23 mouse cellular contexts compared by ENCODE assay signal in the genomic region with DNA sequence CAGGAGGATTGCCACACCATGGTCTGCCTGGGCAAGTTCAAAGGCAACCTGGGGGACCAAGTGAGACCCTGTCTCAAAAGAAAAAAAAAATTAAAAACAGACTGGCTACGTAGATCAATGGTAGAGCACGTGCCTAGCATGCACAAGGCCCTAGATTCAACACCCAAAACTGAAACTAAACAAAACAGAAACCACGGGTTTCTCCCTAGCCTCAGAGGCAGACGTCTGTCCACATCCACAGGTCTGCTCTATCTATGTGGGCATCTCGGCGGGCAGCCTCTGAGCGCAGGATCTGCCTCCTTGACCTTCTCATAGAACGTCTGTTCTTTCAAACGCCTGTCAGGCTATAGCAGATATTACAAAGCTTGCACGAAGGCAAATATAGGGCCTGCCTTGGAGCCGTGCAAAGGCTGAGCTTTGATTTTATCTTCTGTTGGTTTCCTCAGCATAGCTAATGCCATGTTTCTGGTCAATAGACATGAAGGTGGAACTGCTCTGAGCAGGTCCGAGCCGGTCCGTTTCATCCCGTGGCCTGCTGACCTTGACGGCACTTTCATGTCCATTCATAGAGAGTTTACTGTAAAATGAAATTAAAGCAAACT. TPM values are rescaled to one million over a fixed set of nuclear protein-coding genes. Genes with fewer than 3 reads are reported as not detected.
A peak's percentile ranks its signal among the peaks of the same experiment; 100 is the strongest.
DNase-seq lines count a peak whose midpoint lies in the region; ATAC-seq and TF ChIP-seq lines count a peak whose summit lies in the region.
"Had no signal": no experiment of that assay in that cellular context is flagged by ENCODE, and none has a peak within 500 bp of the region (broad histone marks: within the 10 kb centered on the region; RNA-seq: fewer than 3 reads in every experiment).

No protein-coding gene starts in this region.

- no peaks in the 10 kb centered on the region for H3K79me2 ChIP-seq in CH12.LX (replicated peaks; ENCODE audit: control insufficient read depth, extremely low read depth, insufficient read depth, poor library complexity, severe bottlenecking)

- H3K27me3 ChIP-seq in kidney, embryonic 16.5 days (ENCODE audit: insufficient read depth, low read length) = no peaks in the 10 kb centered on the region
- H3K27me3 ChIP-seq in CH12.LX (replicated peaks) = no peaks in the 10 kb centered on the region
- H3K27me3 ChIP-seq: embryonic facial prominence, embryonic 12.5 days; forebrain, embryonic 15.5 days; liver, embryonic 13.5 days; lung, embryonic 15.5 days; neural tube, embryonic 13.5 days had no signal

- no peak overlapping the region for H3K9ac ChIP-seq in kidney, embryonic 16.5 days (replicated peaks; ENCODE audit: low read length)
- H3K9ac ChIP-seq in CH12.LX (ENCODE audit: insufficient read depth, low read depth) = no peak overlapping the region
- H3K9ac ChIP-seq: embryonic facial prominence, embryonic 12.5 days; forebrain, embryonic 15.5 days; limb, embryonic 13.5 days; liver, embryonic 13.5 days; lung, embryonic 15.5 days; neural tube, embryonic 13.5 days had no signal

- TF ChIP-seq CTCF in CH12.LX (conservative IDR thresholded peaks at IDR 0.05 in 1 of 2, IDR thresholded peaks at IDR 0.05 in 1 of 2; ENCODE audit: low read depth in 2 of 2, low read length in 2 of 2) = no peak

- 0 out of 2 replicates have a peak, but pooled peaks have one; percentile 42 for ATAC-seq in kidney, embryonic 16.5 days (ENCODE audit: low FRiP score, low TSS enrichment)
- ATAC-seq: forebrain, embryonic 15.5 days; hindbrain, postnatal 0 days had no signal

- H3K4me2 ChIP-seq in kidney, embryonic 16.5 days (replicated peaks; ENCODE audit: low read depth, low read length) = no peak overlapping the region
- peak overlapping the region; percentile 42; the same call in 1 of the 2 replicates for H3K4me2 ChIP-seq in CH12.LX (ENCODE audit: insufficient read depth, low read depth, poor library complexity, severe bottlenecking)
- H3K4me2 ChIP-seq: embryonic facial prominence, embryonic 12.5 days; forebrain, embryonic 15.5 days; limb, embryonic 13.5 days; liver, embryonic 13.5 days; lung, embryonic 15.5 days; midbrain, embryonic 11.5 days; neural tube, embryonic 13.5 days had no signal

- in situ Hi-C loops in CH12.LX (cut with MboI; ENCODE audit: low pct_ligation_motif_present, low pct_unique_long_range_greater_than_20kb, low sequenced_read_pairs) = no loop called here

- WGBS in kidney, embryonic 16.5 days = 77% methylated on average over 16 of the region's 16 CpGs

- peaks cover 2% of the 10 kb centered on the region; the same call in 1 of the 2 replicates for H3K9me3 ChIP-seq in kidney, embryonic 16.5 days (ENCODE audit: low read length)
- peaks cover 6% of the 10 kb centered on the region for H3K9me3 ChIP-seq in CH12.LX (replicated peaks; ENCODE audit: low read length)
- H3K9me3 ChIP-seq: embryonic facial prominence, embryonic 12.5 days; forebrain, embryonic 15.5 days; limb, embryonic 13.5 days; liver, embryonic 13.5 days; lung, embryonic 15.5 days; neural tube, embryonic 13.5 days had no signal

- intact Hi-C loops in gastrocnemius, postnatal 36 days (cut with DNase I) = no loop called here

- H3K36me3 ChIP-seq in kidney, embryonic 16.5 days (ENCODE audit: insufficient read depth, low read length) = no peaks in the 10 kb centered on the region
- no peaks in the 10 kb centered on the region for H3K36me3 ChIP-seq in CH12.LX (replicated peaks in 1 of 2; ENCODE audit: control insufficient read depth in 1 of 2, insufficient read depth in 1 of 2, low read length in 1 of 2)
- H3K36me3 ChIP-seq: embryonic facial prominence, embryonic 12.5 days; forebrain, embryonic 15.5 days; limb, embryonic 13.5 days; liver, embryonic 13.5 days; lung, embryonic 15.5 days; neural tube, embryonic 13.5 days had no signal

- no peak overlapping the region for H3K27ac ChIP-seq in kidney, embryonic 16.5 days (ENCODE audit: low read length)
- no peak overlapping the region for H3K27ac ChIP-seq in CH12.LX (ENCODE audit: insufficient read depth, low read depth)
- H3K27ac ChIP-seq: embryonic facial prominence, embryonic 12.5 days; forebrain, embryonic 15.5 days; hindbrain, postnatal 0 days; limb, embryonic 13.5 days; liver, embryonic 13.5 days; lung, embryonic 15.5 days; macrophage; neural tube, embryonic 13.5 days had no signal

- H3K4me1 ChIP-seq in kidney, embryonic 16.5 days (ENCODE audit: insufficient read depth, low read length) = no peaks in the 10 kb centered on the region
- H3K4me1 ChIP-seq in CH12.LX (ENCODE audit: control insufficient read depth in 1 of 2, insufficient read depth in 2 of 2) = peaks cover 12 to 25% of the 10 kb centered on the region in 2 experiments; a peak in 3 of 4 replicates
- H3K4me1 ChIP-seq: forebrain, embryonic 15.5 days; liver, embryonic 13.5 days; lung, embryonic 15.5 days had no signal

- no peak for TF ChIP-seq RAD21 in CH12.LX (IDR thresholded peaks at IDR 0.05; ENCODE audit: low read depth, low read length)

- no peak for TF ChIP-seq EP300 in CH12.LX (IDR thresholded peaks at IDR 0.05; ENCODE audit: low read length)

- no peak for DNase-seq in kidney, postnatal 25 days
- DNase-seq in CH12.LX (ENCODE audit: extremely low read depth) = peak; percentile 29
- DNase-seq in adrenal gland, postnatal 25 days = peak; percentile 17
- DNase-seq in naive thymus-derived CD4-positive, alpha-beta T cell, adult 2 months (ENCODE audit: low read depth) = peak; percentile 55
- no peak for DNase-seq in gastrocnemius, postnatal 36 days
- DNase-seq in yolk sac, embryonic 10.5 days (ENCODE audit: low spot score) = no peak
- DNase-seq: cerebellum, adult 2 months; gastrocnemius, postnatal 25 days; kidney, adult 9 months; liver, embryonic 13.5 days; right cerebral cortex, adult 18-20 months; thymus, postnatal 36 days had no signal

- dilution Hi-C loops in CH12.LX (cut with MboI; ENCODE audit: extremely low pct_ligation_motif_present, extremely low pct_unique_long_range_greater_than_20kb, low sequenced_read_pairs) = no loop called here

- TF ChIP-seq POLR2A in CH12.LX (IDR thresholded peaks at IDR 0.05; ENCODE audit: low read depth, low read length) = no peak

- H3K4me3 ChIP-seq in kidney, embryonic 16.5 days (ENCODE audit: low read length) = no peak overlapping the region
- H3K4me3 ChIP-seq in CH12.LX (replicated peaks in 1 of 3; ENCODE audit: low read depth in 2 of 3, low read length in 2 of 3, poor library complexity in 1 of 3) = no peak overlapping the region
- H3K4me3 ChIP-seq: embryonic facial prominence, embryonic 12.5 days; forebrain, embryonic 15.5 days; limb, embryonic 13.5 days; liver, embryonic 13.5 days; lung, embryonic 15.5 days; neural tube, embryonic 13.5 days had no signal

TF ChIP-seq in CH12.LX, 34 proteins besides CTCF, POLR2A, EP300 and RAD21 (continues in another document):
- TF ChIP-seq BHLHE40 (IDR thresholded peaks at IDR 0.05; ENCODE audit: low read depth, low read length) = peak; percentile 97
- no peak for TF ChIP-seq ZMIZ1 (IDR thresholded peaks at IDR 0.05; ENCODE audit: low read depth, low read length)
- TF ChIP-seq ELF1 (IDR thresholded peaks at IDR 0.05; ENCODE audit: low read depth, low read length) = 0 out of 2 replicates have a peak, but pooled peaks have one; percentile 13
- no peak for TF ChIP-seq ZC3H11A (IDR thresholded peaks at IDR 0.05; ENCODE audit: low read depth, low read length)
- peak; percentile 38; the same call in 1 of the 2 replicates for TF ChIP-seq CHD2 (IDR thresholded peaks at IDR 0.05; ENCODE audit: low read length)
- no peak for TF ChIP-seq SIN3A (IDR thresholded peaks at IDR 0.05; ENCODE audit: low read length)
- TF ChIP-seq TCF12 (IDR thresholded peaks at IDR 0.05; ENCODE audit: low read depth, low read length) = peak; percentile 29; the same call in 1 of the 2 replicates
- TF ChIP-seq MAFK (IDR thresholded peaks at IDR 0.05; ENCODE audit: insufficient replicate concordance, low read length) = no peak
- TF ChIP-seq HCFC1 (IDR thresholded peaks at IDR 0.05; ENCODE audit: low read depth, low read length) = no peak
- TF ChIP-seq USF1 (IDR thresholded peaks at IDR 0.05; ENCODE audit: low read depth, low read length) = no peak
- no peak for TF ChIP-seq NRF1 (IDR thresholded peaks at IDR 0.05; ENCODE audit: low read depth, low read length)
- no peak for TF ChIP-seq GABPA (IDR thresholded peaks at IDR 0.05; ENCODE audit: insufficient replicate concordance, low read depth, low read length)
- no peak for TF ChIP-seq POLR2AphosphoS2 (IDR thresholded peaks at IDR 0.05; ENCODE audit: low read depth, low read length)
- no peak for TF ChIP-seq NELFE (IDR thresholded peaks at IDR 0.05; ENCODE audit: low read depth, low read length)
- TF ChIP-seq MYC (IDR thresholded peaks at IDR 0.05; ENCODE audit: low read depth, low read length) = peak; percentile 83
- TF ChIP-seq SMC3 (IDR thresholded peaks at IDR 0.05; ENCODE audit: low read depth, low read length) = no peak
- TF ChIP-seq ETS1 (conservative IDR thresholded peaks at IDR 0.05; ENCODE audit: low read depth, low read length) = peak; percentile 45; the same call in 1 of the 2 replicates
- TF ChIP-seq PAX5 (IDR thresholded peaks at IDR 0.05; ENCODE audit: low read length) = no peak
- TF ChIP-seq JUN (IDR thresholded peaks at IDR 0.05; ENCODE audit: insufficient read depth, low read depth, low read length) = no peak
- no peak for TF ChIP-seq ZKSCAN1 (IDR thresholded peaks at IDR 0.05; ENCODE audit: borderline replicate concordance, low read depth, low read length)
- peak; percentile 57 for TF ChIP-seq IRF4 (IDR thresholded peaks at IDR 0.05; ENCODE audit: low read depth, low read length)
- TF ChIP-seq ZNF384 (IDR thresholded peaks at IDR 0.05; ENCODE audit: low read depth, low read length) = peak; percentile 58
- no peak for TF ChIP-seq RCOR1 (conservative IDR thresholded peaks at IDR 0.05; ENCODE audit: low read depth, low read length)
- no peak for TF ChIP-seq KAT2A (IDR thresholded peaks at IDR 0.05; ENCODE audit: insufficient replicate concordance, low read length)
- no peak for TF ChIP-seq JUND (conservative IDR thresholded peaks at IDR 0.05; ENCODE audit: low read depth, low read length)
- TF ChIP-seq MAX (IDR thresholded peaks at IDR 0.05; ENCODE audit: low read length) = peak; percentile 94
- peak; percentile 60; the same call in 1 of the 2 replicates for TF ChIP-seq MXI1 (IDR thresholded peaks at IDR 0.05; ENCODE audit: low read depth, low read length)
- no peak for TF ChIP-seq E2F4 (IDR thresholded peaks at IDR 0.05; ENCODE audit: insufficient replicate concordance, low read depth, low read length)
- no peak for TF ChIP-seq UBTF (IDR thresholded peaks at IDR 0.05; ENCODE audit: low read depth, low read length)

RNA-seq across cellular contexts. Expression of gene Tmem30b, which starts 52.2 kb away (rescaled TPM):
- 12.7 and 14.6 TPM in 2 replicates for polyA plus RNA-seq in kidney, embryonic 16.5 days (2015; fragmentation: Nextera tagmentation; extraction: Ambion mirVana)
- total RNA-seq in CH12.LX (2012; rRNA removed) = not detected in 2 replicates
- total RNA-seq in CH12.LX (2014; rRNA removed) = not detected in 2 replicates
- not detected in 2 replicates for polyA plus RNA-seq in CH12.LX (2012; ENCODE audit: insufficient read length, low read depth)
- total RNA-seq in adrenal gland, postnatal 25 days (2021) = 0.38 TPM in 1 of 2 replicates, not detected in the other
- total RNA-seq in gastrocnemius, postnatal 36 days (2021) = under 1 TPM; 0.26 to 0.35 TPM
- total RNA-seq: hematopoietic stem cell, adult 5-6 weeks; MEL had no signal
- polyA plus RNA-seq: macrophage had no signal

Comparison
In these comparisons a context has a peak if more than half of its experiments do, and no peak if none do; other contexts are left out.
1. DNase-seq: peak in CH12.LX (single experiment), adrenal gland, postnatal 25 days (single experiment) and naive thymus-derived CD4-positive, alpha-beta T cell, adult 2 months (single experiment); none in kidney, postnatal 25 days (0 of 2), gastrocnemius, postnatal 36 days (0 of 2) and yolk sac, embryonic 10.5 days (single experiment).